Mouse (Mus musculus) kidney, postnatal 36 days (tissue): ENCODE data around the gene Myrip.

Experiments used
- DNase-seq, 2 experiments: peaks; one replicate each; pipeline ENCODE4 v3.0.0; 2021 to 2022; ENCODE audit warnings: mixed read lengths in 2 of 2

Myrip gene

GRCm38 (mm10) chr9:120482382-120482781, 181.1 kb downstream of the Myrip start:
- DNase-seq = no peak

- DNase-seq = no peak
These were observed 181.8 kb downstream of the Myrip start for GRCm38 (mm10) chr9:120483101-120483500.

GRCm38 (mm10) chr9:120487076-120487475, 185.8 kb downstream of the Myrip start:
- no peak for DNase-seq

GRCm38 (mm10) chr9:120491509-120491908, 190.2 kb downstream of the Myrip start:
- no peak for DNase-seq

- DNase-seq = no peak
These were observed 190.7 kb downstream of the Myrip start, which contains the start of gene Eif1b for GRCm38 (mm10) chr9:120492010-120492399. TSS of gene Eif1b (plus strand) at chr9:120492232.

GRCm38 (mm10) chr9:120492400-120493351, 191.4 kb downstream of the Myrip start:
- DNase-seq = peak; percentile 77 to 91

GRCm38 (mm10) chr9:120493781-120494180, 192.5 kb downstream of the Myrip start:
- DNase-seq = no peak

GRCm38 (mm10) chr9:120496691-120497090, 195.4 kb downstream of the Myrip start:
- peak; percentile 65 to 82 for DNase-seq

- DNase-seq = no peak
These were observed 196.7 kb downstream of the Myrip start for GRCm38 (mm10) chr9:120497983-120498382.

- peak in 1 of 2 experiments; percentile 24 for DNase-seq
These were observed 200.0 kb downstream of the Myrip start for GRCm38 (mm10) chr9:120501191-120501902.

GRCm38 (mm10) chr9:120502013-120502412, 200.7 kb downstream of the Myrip start:
- peak; percentile 68 to 90 for DNase-seq

GRCm38 (mm10) chr9:120504423-120504822, 203.1 kb downstream of the Myrip start:
- DNase-seq = no peak

GRCm38 (mm10) chr9:120511781-120512180, 210.5 kb downstream of the Myrip start:
- peak in 1 of 2 experiments; percentile 63 for DNase-seq

- no peak for DNase-seq
These were observed 215.4 kb downstream of the Myrip start for GRCm38 (mm10) chr9:120516720-120517119.

- DNase-seq = no peak
These were observed 217.6 kb downstream of the Myrip start for GRCm38 (mm10) chr9:120518946-120519345.

GRCm38 (mm10) chr9:120519469-120520125, 218.3 kb downstream of the Myrip start:
- no peak for DNase-seq

- DNase-seq = no peak
These were observed 219.8 kb downstream of the Myrip start for GRCm38 (mm10) chr9:120521161-120521560.
